Mouse (Mus musculus) midbrain, embryonic 11.5 days (tissue): ENCODE measurements around the gene Ccdc9b. TPM values are rescaled to one million over a fixed set of nuclear protein-coding genes. Genes with fewer than 3 reads are reported as not detected.

Source experiments
- ATAC-seq: fragments of 200-750 bp; cut with Nextera tagmentation; 2 replicates; pipeline ENCODE4 v1.8.0; 2017; ENCODE audit warnings: moderate TSS enrichment, moderate library complexity; ENCODE audit not compliant: low FRiP score
- DNase-seq: peaks from one replicate; pipeline ENCODE4 v3.0.0; 2015; ENCODE audit warnings: low spot score; ENCODE audit errors: missing footprints
- H3K27ac ChIP-seq: fragments of 300-500 bp; sonication (generic); 2 replicates; pipeline ENCODE4 v1.5.1; 2014; ENCODE audit warnings: low read depth, low read length
- H3K27me3 ChIP-seq: fragments of 300-500 bp; sonication (generic); 2 replicates; pipeline ENCODE4 v1.6.1; 2014; ENCODE audit warnings: mild to moderate bottlenecking, low read length, moderate library complexity, mixed read lengths; ENCODE audit not compliant: control insufficient read depth, insufficient read depth
- H3K36me3 ChIP-seq: fragments of 300-500 bp; sonication (generic); 2 replicates; pipeline ENCODE4 v1.6.1; 2014; ENCODE audit warnings: mild to moderate bottlenecking, low read length, moderate library complexity, mixed read lengths; ENCODE audit not compliant: control insufficient read depth, insufficient read depth
- H3K4me1 ChIP-seq: fragments of 300-500 bp; sonication (generic); 2 replicates; pipeline ENCODE4 v1.6.1; 2014; ENCODE audit warnings: low read length; ENCODE audit not compliant: control insufficient read depth, insufficient read depth
- H3K4me2 ChIP-seq: fragments of 300-500 bp; sonication (generic); 2 replicates; pipeline ENCODE4 v1.6.1; 2014; ENCODE audit warnings: mild to moderate bottlenecking, moderate library complexity
- H3K4me3 ChIP-seq: fragments of 300-500 bp; sonication (generic); 2 replicates; pipeline ENCODE4 v1.5.1; 2014; ENCODE audit warnings: low read depth, low read length
- H3K9ac ChIP-seq: fragments of 300-500 bp; sonication (generic); 2 replicates; pipeline ENCODE4 v1.6.1; 2014; ENCODE audit warnings: low read length
- H3K9me3 ChIP-seq: fragments of 300-500 bp; sonication (generic); 2 replicates; pipeline ENCODE4 v1.6.1; 2016; ENCODE audit warnings: low read length; ENCODE audit not compliant: control insufficient read depth
- WGBS: fragments of 180-500 bp; shearing (Covaris S2); extraction: QIAGEN DNeasy Blood & Tissue Kit; methylation state at CpG from one replicate; pipeline ENCODE4 v1.1.7; 2014; 5-methylcytosine and 5-hydroxymethylcytosine counted together
- polyA plus RNA-seq: library from polyadenylated mRNA; unstranded; fragments of >200 nt; fragmentation: Nextera tagmentation; extraction: Ambion mirVana; gene quantifications from 2 replicates; pipeline ENCODE4 v1.2.1, GENCODE M21; 2014

The Ccdc9b gene
- polyA plus RNA-seq, 1 experiment from 2014 or later = 0.92 TPM

GRCm38 (mm10) chr2:118714230-118714629 lies 48.2 kb downstream of the Ccdc9b start:
- H3K27ac ChIP-seq = no peak overlapping the region
- no peak overlapping the region for H3K4me3 ChIP-seq
- no peaks in the 10 kb centered on the region for H3K36me3 ChIP-seq
- DNase-seq = peak; percentile 92
- H3K9me3 ChIP-seq = no peaks in the 10 kb centered on the region
- H3K9ac ChIP-seq = no peak overlapping the region
- peaks cover 30% of the 10 kb centered on the region for H3K27me3 ChIP-seq
- ATAC-seq = peak; percentile 60
- 21% methylated on average over 4 of the region's 4 CpGs for WGBS
- peaks cover 15% of the 10 kb centered on the region for H3K4me1 ChIP-seq
- no peak overlapping the region for H3K4me2 ChIP-seq

- ATAC-seq (no peak), DNase-seq (peak; percentile 81)
- Histone ChIP-seq H3K9me3 (no peaks in the 10 kb centered on the region), H3K36me3 (no peaks in the 10 kb centered on the region), H3K4me3 (no peak overlapping the region), H3K27me3 (peaks cover 35% of the 10 kb centered on the region), H3K4me2 (no peak overlapping the region), H3K9ac (no peak overlapping the region), H3K4me1 (peaks cover 15% of the 10 kb centered on the region), H3K27ac (no peak overlapping the region)
- WGBS = 90% methylated on average over 6 of the region's 6 CpGs
Observed at GRCm38 (mm10) chr2:118713631-118714030, 48.8 kb downstream of the Ccdc9b start.

- no peaks in the 10 kb centered on the region for H3K36me3 ChIP-seq
- H3K27me3 ChIP-seq = peaks cover 58% of the 10 kb centered on the region
- no peaks in the 10 kb centered on the region for H3K9me3 ChIP-seq
- no peak overlapping the region for H3K27ac ChIP-seq
- under 1% methylated on average over 36 of the region's 36 CpGs for WGBS
- ATAC-seq = peak; percentile 77
- H3K4me2 ChIP-seq = peak overlapping the region; percentile 81
- peaks cover 17% of the 10 kb centered on the region for H3K4me1 ChIP-seq
- peak overlapping the region; percentile 35 for H3K4me3 ChIP-seq
- peak overlapping the region; percentile 46 for H3K9ac ChIP-seq
- peak; percentile 95 for DNase-seq
Observed at GRCm38 (mm10) chr2:118711038-118711494, 51.4 kb downstream of the Ccdc9b start.

- H3K9me3 ChIP-seq = no peaks in the 10 kb centered on the region
- no peaks in the 10 kb centered on the region for H3K36me3 ChIP-seq
- WGBS = 33% methylated on average over 4 of the region's 4 CpGs
- no peak overlapping the region for H3K9ac ChIP-seq
- H3K27ac ChIP-seq = no peak overlapping the region
- H3K27me3 ChIP-seq = peaks cover 71% of the 10 kb centered on the region
- ATAC-seq (no peak), DNase-seq (no peak)
- no peak overlapping the region for H3K4me2 ChIP-seq
- H3K4me3 ChIP-seq = no peak overlapping the region
- H3K4me1 ChIP-seq = peaks cover 17% of the 10 kb centered on the region
Observed at GRCm38 (mm10) chr2:118709655-118710221, 52.7 kb downstream of the Ccdc9b start.

- Histone ChIP-seq H3K9me3 (no peaks in the 10 kb centered on the region), H3K27me3 (peaks cover 84% of the 10 kb centered on the region), H3K9ac (no peak overlapping the region), H3K27ac (no peak overlapping the region), H3K36me3 (no peaks in the 10 kb centered on the region), H3K4me2 (no peak overlapping the region), H3K4me3 (no peak overlapping the region), H3K4me1 (peaks cover 18% of the 10 kb centered on the region)
- 69% methylated on average over 4 of the region's 4 CpGs for WGBS
- DNase-seq = no peak
- ATAC-seq = no peak
Observed at GRCm38 (mm10) chr2:118708472-118708871, 54.0 kb downstream of the Ccdc9b start.

- Histone ChIP-seq H3K27ac (no peak overlapping the region), H3K9ac (no peak overlapping the region), H3K27me3 (peaks cover 95% of the 10 kb centered on the region), H3K36me3 (no peaks in the 10 kb centered on the region), H3K4me2 (no peak overlapping the region), H3K9me3 (no peaks in the 10 kb centered on the region), H3K4me3 (no peak overlapping the region), H3K4me1 (peaks cover 25% of the 10 kb centered on the region)
- ATAC-seq (no peak), DNase-seq (no peak)
- whole genome bisulfite sequencing = 3% methylated on average over 6 of the region's 6 CpGs
Observed at GRCm38 (mm10) chr2:118706436-118706835, 56.0 kb downstream of the Ccdc9b start.

Other genes starting within 250 kb of the Ccdc9b start
- gene Bmf, start 213.0 kb downstream of the Ccdc9b start, polyA plus RNA-seq = 1.8 and 2.8 TPM in 2 replicates
- gene Bub1b, start 164.4 kb downstream of the Ccdc9b start, polyA plus RNA-seq = 115 and 122 TPM in 2 replicates
- 1.2 and 1.4 TPM in 2 replicates for gene Pak6, start 99.4 kb downstream of the Ccdc9b start, polyA plus RNA-seq
- gene Ankrd63, start 58.7 kb downstream of the Ccdc9b start, polyA plus RNA-seq = not detected in 2 replicates
- 0.20 and 0.33 TPM in 2 replicates for gene Plcb2, start 34.2 kb downstream of the Ccdc9b start, polyA plus RNA-seq
- gene Inafm2, start 16.9 kb downstream of the Ccdc9b start, polyA plus RNA-seq = 36.0 and 39.9 TPM in 2 replicates
- not detected in 2 replicates for gene Phgr1, start 10.1 kb upstream of the Ccdc9b start, polyA plus RNA-seq
- gene Disp2, start 17.1 kb upstream of the Ccdc9b start, polyA plus RNA-seq = 7.8 and 8.0 TPM in 2 replicates
- 201 and 203 TPM in 2 replicates for gene Knstrn, start 51.3 kb upstream of the Ccdc9b start, polyA plus RNA-seq
- gene Ivd, start 99.3 kb upstream of the Ccdc9b start, polyA plus RNA-seq = 40.5 and 44.4 TPM in 2 replicates
- 1.4 and 1.5 TPM in 2 replicates for gene Bahd1, start 137.7 kb upstream of the Ccdc9b start, polyA plus RNA-seq
- 17.3 and 19.2 TPM in 2 replicates for gene Chst14, start 163.8 kb upstream of the Ccdc9b start, polyA plus RNA-seq